Mouse (Mus musculus) adrenal gland, adult 18-20 months (tissue): ENCODE measurements at regions not wholly inside any gene's neighbourhood (a gene's known extent, or its start where the extent isn't known, plus 50 kb on each side); places are given as distances from the start of the nearest gene placed in this dataset.

Source experiments
- DNase-seq, 2 experiments: peaks; one replicate each; pipeline ENCODE4 v3.0.0; 2021 to 2022; ENCODE audit warnings: low spot score in 2 of 2

GRCm38 (mm10) chr14:99611435-99611834 is 312.9 kb downstream of the Klf5 start:
- no peak for DNase-seq

- DNase-seq: no peak
Measured at GRCm38 (mm10) chr14:99612114-99612513, 313.6 kb downstream of the Klf5 start.

DNA sequence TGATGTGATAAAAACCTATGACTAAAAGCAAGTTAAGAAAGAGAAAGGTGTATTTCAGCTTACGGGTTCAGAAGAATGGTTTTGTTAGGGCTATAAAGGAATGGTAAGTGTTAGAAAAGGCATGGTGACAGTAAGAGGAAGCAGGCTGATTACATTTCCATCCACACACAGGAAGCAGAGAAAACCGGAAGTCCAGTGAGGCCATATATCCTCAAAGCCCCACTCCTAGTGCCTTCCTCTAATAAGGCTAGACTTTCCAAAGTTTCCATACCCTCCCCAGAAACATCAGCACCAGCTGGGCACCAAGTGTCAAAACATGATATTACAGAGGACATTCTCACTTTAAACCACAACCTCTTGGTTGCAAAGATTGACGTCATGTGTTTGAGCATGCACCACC is 316.3 kb downstream of the Klf5 start:
- no peak for DNase-seq

- no peak for DNase-seq
Measured at GRCm38 (mm10) chr14:99616655-99617335, 318.3 kb downstream of the Klf5 start.

GRCm38 (mm10) chr14:99617374-99617773 is 318.9 kb downstream of the Klf5 start:
- DNase-seq: no peak

DNA sequence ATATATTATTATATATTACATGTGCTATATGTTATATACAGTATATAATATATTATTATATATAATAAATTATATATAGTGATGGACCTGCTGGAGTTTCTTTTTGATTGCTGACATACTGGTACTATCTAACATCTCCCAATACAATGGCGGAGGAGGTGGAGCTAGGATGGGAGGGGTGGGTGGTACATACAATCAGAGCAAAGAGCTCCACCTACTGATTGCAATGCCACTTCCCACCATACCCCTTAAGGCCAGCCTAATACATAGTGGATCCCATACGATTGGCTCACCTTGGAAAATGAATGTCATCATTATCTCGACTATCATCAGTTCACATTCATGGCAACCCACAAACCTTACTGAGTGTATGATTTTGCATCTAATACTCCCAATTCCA is 323.0 kb downstream of the Klf5 start:
- DNase-seq: no peak

- DNase-seq: no peak
Measured at GRCm38 (mm10) chr14:99624380-99625327, 326.2 kb downstream of the Klf5 start.

GRCm38 (mm10) chr14:99627615-99628014 is 329.1 kb downstream of the Klf5 start:
- no peak for DNase-seq

- DNase-seq: no peak
Measured at GRCm38 (mm10) chr14:99631092-99631491, 332.6 kb downstream of the Klf5 start.

DNA sequence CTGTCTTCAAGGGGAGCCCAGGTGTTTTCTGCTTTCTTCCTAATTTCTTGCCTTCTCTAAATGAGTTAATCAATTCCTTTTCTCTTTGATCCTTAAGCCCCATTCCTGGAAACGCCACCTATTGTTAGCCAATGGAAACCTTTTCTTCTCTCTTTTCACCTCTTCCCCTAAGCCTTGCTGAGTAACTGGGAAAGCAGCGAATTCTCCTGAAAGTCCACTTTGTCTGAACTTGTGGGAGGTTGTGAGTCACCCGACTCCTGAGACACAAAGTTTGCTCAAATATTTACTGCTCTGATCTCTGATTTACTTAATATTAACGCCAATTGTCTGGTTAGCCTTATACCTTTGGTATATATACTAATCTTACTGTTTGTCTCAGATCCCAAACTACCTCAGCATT is 334.0 kb downstream of the Klf5 start:
- DNase-seq: no peak

GRCm38 (mm10) chr14:99635556-99636150 is 337.2 kb downstream of the Klf5 start:
- no peak for DNase-seq

DNA sequence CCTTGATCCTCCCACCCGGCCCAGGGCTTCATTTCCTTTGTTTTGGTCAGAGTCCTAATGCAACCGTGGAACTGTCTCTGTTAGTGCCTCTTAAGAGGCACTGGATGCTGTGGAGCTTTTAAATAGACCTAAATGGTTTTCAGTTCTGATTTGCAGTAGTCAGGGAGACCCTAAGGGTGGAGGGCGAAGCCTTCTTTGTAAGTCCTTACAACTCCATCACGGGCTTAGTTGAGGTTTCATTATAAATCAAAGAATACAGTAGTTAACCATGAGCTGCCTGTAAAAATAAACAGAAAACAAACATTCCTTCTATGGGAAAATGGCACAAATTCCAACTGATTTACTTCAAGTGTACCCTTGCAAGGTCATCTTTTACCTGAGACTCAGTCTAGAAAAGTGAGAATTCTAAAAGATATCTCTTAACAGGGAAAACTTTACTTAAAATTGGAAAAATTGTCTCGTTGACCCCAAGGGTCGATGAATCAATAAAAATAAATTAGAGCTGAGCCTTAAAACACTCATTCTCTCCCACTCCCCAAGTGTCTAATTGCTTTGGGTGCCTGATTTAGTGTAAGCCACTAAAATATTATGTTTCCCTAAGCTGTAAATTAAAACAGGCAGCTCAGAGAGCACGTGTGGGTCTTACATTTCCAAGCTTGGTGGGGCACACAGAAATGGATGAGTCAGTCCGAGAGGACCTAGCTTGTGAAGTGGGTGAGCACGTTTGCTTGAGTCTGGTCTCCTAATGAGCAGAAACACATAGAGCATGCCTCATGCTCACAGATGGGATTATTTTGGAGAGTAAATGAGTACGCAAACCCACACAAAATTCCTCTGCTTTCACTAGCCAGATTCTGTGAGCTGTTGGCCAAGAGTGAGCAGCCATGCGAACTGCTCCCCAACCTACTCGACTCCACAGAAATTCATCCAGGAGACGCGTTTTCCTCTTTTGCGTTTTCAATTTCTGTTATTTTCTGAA is 343.3 kb downstream of the Klf5 start:
- DNase-seq: no peak

DNA sequence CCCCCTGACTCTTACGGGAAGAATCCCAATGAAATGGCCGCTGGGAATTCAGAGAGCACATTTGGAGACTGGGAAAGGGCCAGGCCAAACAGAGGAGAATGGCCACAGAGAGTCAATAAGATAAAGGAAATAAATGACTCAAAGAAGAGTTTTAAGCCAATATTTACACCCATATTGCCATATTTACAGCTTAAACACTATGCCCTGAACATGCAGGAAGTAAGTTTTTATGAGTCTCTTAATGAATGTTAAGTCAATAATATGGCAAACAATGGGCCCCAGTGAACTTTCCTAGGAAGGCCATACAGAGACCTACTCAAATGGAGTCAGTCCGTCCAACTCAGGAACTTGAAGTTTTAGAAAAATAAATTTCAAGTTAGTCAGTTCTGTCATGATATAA is 347.8 kb downstream of the Klf5 start:
- DNase-seq: no peak

DNA sequence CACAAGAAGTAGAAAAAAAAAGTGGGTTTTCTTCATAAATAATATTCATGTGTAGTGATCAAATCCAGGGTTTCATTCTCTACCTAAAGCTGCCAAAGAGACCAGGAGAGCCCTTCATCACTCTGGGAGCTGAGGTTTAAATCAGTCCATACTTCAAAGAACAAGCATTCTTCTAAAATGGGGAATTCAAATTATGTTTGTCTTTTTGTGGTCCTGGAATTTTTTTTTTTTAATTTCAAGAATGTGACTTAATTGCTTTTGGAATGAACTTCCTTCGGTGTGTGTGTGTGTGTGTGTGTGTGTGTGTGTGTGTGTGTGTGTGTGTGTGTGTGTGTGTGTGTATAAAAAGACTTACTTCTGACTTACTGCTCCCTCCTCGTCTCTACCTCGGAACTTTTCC is 375.9 kb downstream of the Klf5 start:
- DNase-seq: no peak

DNA sequence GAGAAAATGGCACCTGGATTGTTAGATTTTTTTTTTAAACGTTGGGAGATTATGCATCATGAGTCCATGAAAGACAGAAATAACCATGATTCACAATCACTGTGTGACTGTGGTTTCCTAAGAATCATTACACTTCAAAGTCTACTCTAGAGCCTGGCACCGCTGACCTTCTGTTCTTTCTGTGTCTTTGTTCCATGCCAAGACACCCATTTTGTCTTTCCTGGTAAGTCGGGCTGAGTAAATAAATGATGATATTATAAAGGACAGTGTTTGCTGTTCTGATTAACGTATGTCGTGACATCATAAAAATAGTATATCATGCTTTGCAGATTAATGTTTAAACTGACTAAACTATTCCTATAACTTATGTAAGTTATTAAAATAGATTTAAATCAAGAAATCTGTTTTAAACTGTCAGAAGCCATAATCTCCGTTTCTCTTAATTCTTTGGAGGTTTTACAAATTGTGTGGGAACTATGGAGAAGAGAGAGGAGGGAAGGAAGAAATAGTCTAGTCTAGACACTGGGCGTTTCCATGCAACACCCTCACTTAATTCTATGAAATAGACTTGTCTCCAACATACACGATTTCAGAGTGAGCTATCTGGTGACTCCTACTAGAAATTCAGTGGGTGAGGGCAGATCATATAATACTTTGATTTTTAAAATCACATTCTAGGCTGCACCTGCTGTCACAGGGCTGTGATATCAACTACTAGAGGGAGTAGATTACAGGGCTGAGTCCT is 388.7 kb downstream of the Klf5 start:
- DNase-seq: no peak

DNA sequence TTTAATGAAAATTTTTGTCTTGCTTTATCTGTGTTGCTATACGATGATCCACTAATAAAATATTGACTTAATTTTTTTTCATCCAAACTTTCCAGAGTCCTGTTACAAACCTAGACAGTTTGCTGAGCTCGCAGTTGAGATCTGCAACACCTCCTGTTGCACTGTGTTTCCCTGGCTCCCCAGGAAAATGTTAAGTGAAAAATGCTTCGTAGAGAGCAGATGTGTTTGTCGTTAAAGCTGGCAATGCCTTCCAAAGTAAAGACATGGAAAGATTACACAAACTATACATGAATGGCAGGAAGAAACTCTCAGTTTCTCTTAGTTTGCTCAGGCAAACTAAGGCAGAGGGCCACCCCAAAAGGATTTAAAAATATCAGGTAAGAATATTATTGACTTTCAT is 389.9 kb downstream of the Klf5 start:
- DNase-seq: no peak

GRCm38 (mm10) chr14:99696301-99696700 is 397.8 kb downstream of the Klf5 start:
- DNase-seq: no peak

- no peak for DNase-seq
Measured at GRCm38 (mm10) chr14:99699545-99699944, 401.1 kb downstream of the Klf5 start.

DNA sequence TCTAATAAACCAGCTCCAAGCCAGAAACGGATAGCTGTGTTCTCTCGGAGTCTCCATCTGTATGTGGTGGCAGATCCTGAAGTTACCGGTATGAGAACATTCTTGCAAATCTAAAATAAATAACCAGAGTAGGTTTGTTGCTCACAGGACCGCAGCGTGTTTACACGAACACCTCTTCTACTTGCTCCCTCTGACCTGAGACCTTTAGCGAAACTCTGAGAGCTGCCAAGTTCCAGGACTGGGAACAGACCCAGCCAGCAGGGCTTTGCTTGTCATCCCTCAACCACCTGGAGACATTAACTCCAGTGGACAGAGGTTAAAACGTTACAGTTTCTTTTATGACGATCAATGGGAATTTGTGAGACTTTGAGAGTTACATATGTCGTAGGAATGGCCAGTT is 407.5 kb downstream of the Klf5 start:
- DNase-seq: no peak

GRCm38 (mm10) chr14:99708066-99708465 is 409.6 kb downstream of the Klf5 start:
- DNase-seq: no peak
